Mouse (Mus musculus) forebrain, embryonic 13.5 days (tissue): Measurements from ENCODE around the gene Cdh26. TPM values are rescaled to one million over a fixed set of nuclear protein-coding genes. Genes with fewer than 3 reads are reported as not detected.

Experiments
- ATAC-seq: fragments of 200-750 bp; cut with Nextera tagmentation; 2 replicates; pipeline ENCODE4 v1.8.0; 2017
- H3K27ac ChIP-seq: fragments of 300-500 bp; sonication (generic); 2 replicates; pipeline ENCODE4 v1.5.1; 2015; ENCODE audit warnings: inconsistent platforms, mild to moderate bottlenecking, moderate library complexity
- H3K27me3 ChIP-seq: fragments of 300-500 bp; sonication (generic); 2 replicates; pipeline ENCODE4 v1.6.1; 2015; ENCODE audit warnings: mild to moderate bottlenecking, inconsistent platforms
- H3K36me3 ChIP-seq: fragments of 300-500 bp; sonication (generic); 2 replicates; pipeline ENCODE4 v1.6.1; 2015; ENCODE audit warnings: mild to moderate bottlenecking, inconsistent platforms; ENCODE audit not compliant: poor library complexity, severe bottlenecking
- H3K4me1 ChIP-seq: fragments of 300-500 bp; sonication (generic); 2 replicates; pipeline ENCODE4 v1.6.1; 2015; ENCODE audit warnings: inconsistent platforms
- H3K4me2 ChIP-seq: fragments of 300-500 bp; sonication (generic); 2 replicates; pipeline ENCODE4 v1.6.1; 2015; ENCODE audit warnings: inconsistent platforms, mild to moderate bottlenecking, moderate library complexity
- H3K4me3 ChIP-seq: fragments of 300-500 bp; sonication (generic); 2 replicates; pipeline ENCODE4 v1.5.1; 2015; ENCODE audit warnings: mild to moderate bottlenecking, inconsistent platforms
- H3K9ac ChIP-seq: fragments of 300-500 bp; sonication (generic); 2 replicates; pipeline ENCODE4 v1.6.1; 2015; ENCODE audit warnings: mild to moderate bottlenecking, inconsistent platforms
- H3K9me3 ChIP-seq: fragments of 300-500 bp; sonication (generic); replicated peaks from 2 replicates; pipeline ENCODE4 v1.6.1; 2016; ENCODE audit warnings: inconsistent platforms
- WGBS: fragments of 180-500 bp; shearing (Covaris S2); methylation state at CpG from one replicate; pipeline ENCODE4 v1.1.7; 2015; 5-methylcytosine and 5-hydroxymethylcytosine counted together
- polyA plus RNA-seq: library from polyadenylated mRNA; unstranded; fragments of >200 nt; fragmentation: Nextera tagmentation; extraction: Ambion mirVana; gene quantifications from 2 replicates; pipeline ENCODE4 v1.2.1, GENCODE M21; 2015

Cdh26 gene
- 0.06 TPM in 1 of 2 replicates, not detected in the other for polyA plus RNA-seq

GRCm38 (mm10) chr2:178430231-178430630, at the start of gene Cdh26:
TSS of gene Cdh26 (plus strand) at chr2:178430531.
- H3K4me2 ChIP-seq: no peak within 1 kb of the TSS
- no peak within 1 kb of the TSS for H3K4me3 ChIP-seq
- H3K27me3 ChIP-seq: no peaks in the 10 kb centered on the region
- H3K9me3 ChIP-seq: no peaks in the 10 kb centered on the region
- H3K9ac ChIP-seq: no peak within 1 kb of the TSS
- no peak within 1 kb of the TSS for H3K27ac ChIP-seq
- WGBS: 77% methylated on average over 4 of the region's 4 CpGs
- H3K36me3 ChIP-seq: no peaks in the 10 kb centered on the region
- H3K4me1 ChIP-seq: 0 out of 2 replicates have a peak, but pooled peaks cover 2% of the 10 kb centered on the region
- no peak for ATAC-seq

GRCm38 (mm10) chr2:178407053-178407815, 23.1 kb upstream of the Cdh26 start, which contains the start of gene Sycp2:
TSS of gene Sycp2 (minus strand) at chr2:178407685.
- WGBS: 86% methylated on average over 52 of the region's 52 CpGs
- Histone ChIP-seq H3K36me3 (no peaks in the 10 kb centered on the region), H3K4me3 (no peak within 1 kb of the TSS), H3K4me1 (no peaks in the 10 kb centered on the region), H3K9ac (no peak within 1 kb of the TSS), H3K9me3 (peaks cover 5% of the 10 kb centered on the region; the same call in 1 of the 2 replicates), H3K27me3 (peaks cover 3% of the 10 kb centered on the region), H3K27ac (no peak within 1 kb of the TSS), H3K4me2 (no peak within 1 kb of the TSS)
- no peak for ATAC-seq

- no peak overlapping the region for H3K4me3 ChIP-seq
- H3K36me3 ChIP-seq: no peaks in the 10 kb centered on the region
- H3K27ac ChIP-seq: no peak overlapping the region
- H3K9ac ChIP-seq: no peak overlapping the region
- peaks cover 21% of the 10 kb centered on the region for H3K27me3 ChIP-seq
- no peak for ATAC-seq
- 79% methylated on average over 1 of the region's 1 CpGs for WGBS
- H3K4me2 ChIP-seq: no peak overlapping the region
- peaks cover 5% of the 10 kb centered on the region; the same call in 1 of the 2 replicates for H3K9me3 ChIP-seq
- H3K4me1 ChIP-seq: peaks cover 9% of the 10 kb centered on the region
Measured at GRCm38 (mm10) chr2:178409024-178409423, 21.3 kb upstream of the Cdh26 start.

- 80% methylated on average over 6 of the region's 6 CpGs for WGBS
- H3K4me2 ChIP-seq: no peak overlapping the region
- H3K4me3 ChIP-seq: no peak overlapping the region
- no peak overlapping the region for H3K27ac ChIP-seq
- no peak for ATAC-seq
- H3K4me1 ChIP-seq: peaks cover 18% of the 10 kb centered on the region
- H3K36me3 ChIP-seq: no peaks in the 10 kb centered on the region
- peaks cover 5% of the 10 kb centered on the region; the same call in 1 of the 2 replicates for H3K9me3 ChIP-seq
- H3K27me3 ChIP-seq: peaks cover 23% of the 10 kb centered on the region
- H3K9ac ChIP-seq: no peak overlapping the region
Measured at GRCm38 (mm10) chr2:178410286-178410685, 20.0 kb upstream of the Cdh26 start.

GRCm38 (mm10) chr2:178412598-178412997, 17.7 kb upstream of the Cdh26 start:
- ATAC-seq: no peak
- Histone ChIP-seq H3K9me3 (0 out of 2 replicates have a peak, but pooled peaks cover under 1% of the 10 kb centered on the region), H3K4me2 (no peak overlapping the region), H3K9ac (no peak overlapping the region), H3K27ac (no peak overlapping the region), H3K27me3 (peaks cover 23% of the 10 kb centered on the region), H3K4me3 (no peak overlapping the region), H3K36me3 (no peaks in the 10 kb centered on the region), H3K4me1 (peaks cover 18% of the 10 kb centered on the region)
- 85% methylated on average over 6 of the region's 6 CpGs for WGBS

GRCm38 (mm10) chr2:178413081-178413480, 17.2 kb upstream of the Cdh26 start:
- no peak for ATAC-seq
- Histone ChIP-seq H3K4me3 (peak overlapping the region; percentile 64; the same call in 1 of the 2 replicates), H3K9me3 (no peaks in the 10 kb centered on the region), H3K4me2 (peak overlapping the region; percentile 98), H3K9ac (no peak overlapping the region), H3K36me3 (no peaks in the 10 kb centered on the region), H3K27me3 (peaks cover 23% of the 10 kb centered on the region), H3K4me1 (peaks cover 18% of the 10 kb centered on the region), H3K27ac (no peak overlapping the region)
- WGBS: 67% methylated on average over 13 of the region's 13 CpGs

GRCm38 (mm10) chr2:178413481-178414260, 16.7 kb upstream of the Cdh26 start:
- ATAC-seq: peak; percentile 11
- no peaks in the 10 kb centered on the region for H3K9me3 ChIP-seq
- H3K27me3 ChIP-seq: peaks cover 23% of the 10 kb centered on the region
- peak overlapping the region; percentile 64 for H3K9ac ChIP-seq
- H3K4me2 ChIP-seq: peak overlapping the region; percentile 98
- no peaks in the 10 kb centered on the region for H3K36me3 ChIP-seq
- 15% methylated on average over 75 of the region's 75 CpGs for WGBS
- H3K27ac ChIP-seq: no peak overlapping the region
- peaks cover 18% of the 10 kb centered on the region for H3K4me1 ChIP-seq
- H3K4me3 ChIP-seq: peak overlapping the region; percentile 64

GRCm38 (mm10) chr2:178414261-178415149, 15.8 kb upstream of the Cdh26 start, which contains the start of the genes Ppp1r3d and Fam217b:
TSS of gene Ppp1r3d (minus strand) at chr2:178414472.
TSS of gene Fam217b (plus strand) at chr2:178414524.
- Histone ChIP-seq H3K27ac (0 out of 2 replicates have a peak within 1 kb of the TSS, but pooled peaks have one; percentile 6), H3K4me1 (peaks cover 18% of the 10 kb centered on the region), H3K9ac (peak within 1 kb of the TSS; percentile 64), H3K36me3 (no peaks in the 10 kb centered on the region), H3K27me3 (peaks cover 23% of the 10 kb centered on the region), H3K4me2 (peak within 1 kb of the TSS; percentile 98), H3K9me3 (no peaks in the 10 kb centered on the region), H3K4me3 (peak within 1 kb of the TSS; percentile 64)
- ATAC-seq: peak; percentile 91
- WGBS: under 1% methylated on average over 48 of the region's 74 CpGs

GRCm38 (mm10) chr2:178415150-178415448, 15.2 kb upstream of the Cdh26 start:
- 33% methylated on average over 3 of the region's 3 CpGs for WGBS
- H3K36me3 ChIP-seq: no peaks in the 10 kb centered on the region
- no peaks in the 10 kb centered on the region for H3K9me3 ChIP-seq
- H3K27me3 ChIP-seq: peaks cover 23% of the 10 kb centered on the region
- ATAC-seq: no peak
- 0 out of 2 replicates have a peak overlapping the region, but pooled peaks have one; percentile 6 for H3K27ac ChIP-seq
- peak overlapping the region; percentile 98 for H3K4me2 ChIP-seq
- peaks cover 18% of the 10 kb centered on the region for H3K4me1 ChIP-seq
- peak overlapping the region; percentile 64 for H3K4me3 ChIP-seq
- peak overlapping the region; percentile 64 for H3K9ac ChIP-seq

GRCm38 (mm10) chr2:178416427-178416826, 13.9 kb upstream of the Cdh26 start:
- WGBS: 83% methylated on average over 13 of the region's 13 CpGs
- Histone ChIP-seq H3K4me2 (no peak overlapping the region), H3K9ac (no peak overlapping the region), H3K27me3 (peaks cover 23% of the 10 kb centered on the region), H3K4me1 (peaks cover 18% of the 10 kb centered on the region), H3K4me3 (no peak overlapping the region), H3K9me3 (no peaks in the 10 kb centered on the region), H3K36me3 (no peaks in the 10 kb centered on the region), H3K27ac (no peak overlapping the region)
- ATAC-seq: no peak

- ATAC-seq: no peak
- Histone ChIP-seq H3K27ac (no peak overlapping the region), H3K27me3 (peaks cover 21% of the 10 kb centered on the region), H3K9me3 (no peaks in the 10 kb centered on the region), H3K4me3 (no peak overlapping the region), H3K36me3 (no peaks in the 10 kb centered on the region), H3K4me1 (peaks cover 18% of the 10 kb centered on the region), H3K4me2 (no peak overlapping the region), H3K9ac (no peak overlapping the region)
- 81% methylated on average over 4 of the region's 4 CpGs for WGBS
Measured at GRCm38 (mm10) chr2:178416970-178417369, 13.4 kb upstream of the Cdh26 start.
